Mouse (Mus musculus): ENCODE results near the gene Naa38.

Naa38 gene

DNA sequence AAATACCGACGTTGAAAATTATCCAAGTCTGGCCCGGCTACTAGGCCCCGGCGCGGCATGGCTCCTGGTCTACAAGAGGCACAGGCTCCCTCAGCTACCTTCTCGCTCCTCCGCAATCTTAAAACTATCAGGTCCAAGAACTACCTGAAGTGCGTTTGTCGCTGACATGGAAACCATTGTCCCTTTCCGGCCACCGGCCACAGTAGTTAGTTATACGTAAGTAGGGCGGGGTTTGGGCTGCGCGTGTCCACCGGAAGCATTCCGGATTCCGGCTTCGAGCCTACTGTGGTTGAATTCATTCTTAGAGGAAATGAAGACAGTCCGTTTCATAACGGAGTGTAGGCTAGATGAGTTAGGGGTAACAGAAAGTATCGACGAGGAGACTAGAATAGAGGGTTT, at the start of gene Naa38, which contains the start of gene Cyb5d1:
TSS of gene Naa38 (plus strand) at position 253 of the 399 bp plus-strand sequence.
TSS of gene Cyb5d1 (minus strand) at position 397 of the 399 bp plus-strand sequence.
- DNase-seq, result peak; percentile 90

DNA sequence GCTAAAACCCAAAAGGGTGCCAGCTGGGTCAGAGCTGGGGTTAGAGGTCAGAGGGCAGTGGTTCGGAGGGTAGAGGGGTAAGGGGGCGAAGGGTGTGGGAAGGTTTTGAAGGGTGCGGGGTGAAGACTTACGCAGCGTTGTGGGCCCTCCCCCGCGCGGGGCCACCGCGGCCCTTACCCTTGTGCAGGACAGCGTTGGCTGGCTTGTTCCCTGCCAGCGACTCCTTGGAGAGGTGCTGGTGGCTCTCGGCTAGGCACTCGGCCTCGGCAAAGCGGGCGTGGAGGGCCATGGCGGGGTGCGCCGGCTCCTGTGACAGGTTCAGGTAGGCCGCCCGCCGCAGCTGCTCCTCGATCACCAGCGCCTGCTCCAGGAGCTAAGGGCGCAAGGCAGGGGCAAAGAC, 48.8 kb upstream of the Naa38 start:
- DNase-seq, result no peak

DNA sequence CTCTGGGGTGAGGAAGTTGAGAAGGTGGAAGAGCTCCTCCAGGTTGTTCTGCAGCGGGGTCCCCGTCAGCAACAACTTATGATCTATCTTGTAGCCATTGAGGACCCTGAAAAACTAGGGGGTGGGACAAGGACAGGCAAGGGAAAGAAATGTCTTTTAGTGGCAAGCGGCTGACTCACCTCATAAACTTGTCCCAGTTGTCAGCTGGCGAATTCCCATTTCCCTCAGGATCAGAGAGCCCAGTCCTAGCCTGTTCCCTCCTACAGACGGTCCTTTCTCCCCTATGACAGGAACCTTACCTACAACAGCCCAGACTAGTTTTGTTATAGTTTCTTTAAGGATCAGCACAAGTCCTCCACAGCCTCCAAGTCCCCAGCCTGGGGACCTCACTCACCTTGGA, 38.7 kb upstream of the Naa38 start:
- DNase-seq, result no peak

DNA sequence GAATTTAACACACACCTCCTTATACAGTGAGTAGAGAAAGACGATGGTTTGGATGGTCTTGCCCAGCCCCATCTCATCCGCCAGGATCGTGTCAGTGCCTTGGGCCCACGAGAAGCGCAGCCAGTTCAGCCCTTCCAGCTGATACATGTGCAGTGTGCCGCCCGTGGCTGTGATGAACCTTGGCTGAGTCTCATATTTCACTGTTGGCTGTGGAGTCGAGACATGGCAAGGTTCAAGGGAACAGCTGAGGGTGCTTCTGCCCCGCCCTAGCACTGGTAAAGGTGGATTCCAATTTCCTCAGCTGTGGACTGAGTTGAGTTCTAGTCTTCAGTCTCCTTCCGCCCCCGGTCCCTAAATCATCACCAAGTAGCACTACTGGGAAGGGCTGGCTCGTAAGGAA, 37.6 kb upstream of the Naa38 start:
- no peak for DNase-seq

DNA sequence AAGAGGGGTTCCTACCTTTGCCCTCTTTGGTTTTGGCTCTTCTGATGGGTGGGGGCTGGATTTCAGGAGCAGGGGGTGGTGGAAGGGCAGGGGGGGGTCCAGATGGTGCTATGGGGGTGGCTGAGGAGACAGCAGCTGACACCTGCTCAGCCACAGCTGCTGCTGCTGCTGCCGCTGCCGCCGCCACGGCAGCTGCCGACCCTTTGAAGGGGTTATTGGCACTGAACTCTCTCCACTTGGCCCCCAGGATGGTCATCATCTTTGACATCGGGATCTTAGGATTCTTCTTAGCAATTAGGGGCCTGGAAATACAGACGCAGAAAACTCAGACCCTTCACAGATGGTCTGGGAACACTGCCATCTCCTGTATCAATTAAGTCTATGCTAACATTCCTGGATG, 33.3 kb upstream of the Naa38 start:
- no peak for DNase-seq

DNA sequence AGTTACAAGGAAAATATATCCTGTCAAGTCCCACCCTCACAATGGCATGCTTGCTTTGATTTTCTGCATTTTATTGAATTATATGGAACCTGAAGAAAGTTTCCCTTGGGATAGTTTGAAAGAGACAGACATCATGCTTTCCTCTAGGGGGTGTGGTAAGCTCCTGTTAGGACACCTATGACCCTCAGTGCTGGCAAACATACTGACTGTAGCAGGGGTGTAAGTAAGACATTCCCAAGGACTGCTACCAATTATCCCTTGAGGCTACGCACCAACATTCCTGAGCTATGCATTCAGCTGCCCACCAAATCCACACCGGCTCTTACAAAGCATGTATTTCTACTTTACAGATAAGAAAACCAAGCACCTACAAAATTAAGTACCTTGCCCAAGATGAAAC, 32.8 kb upstream of the Naa38 start:
- DNase-seq, result no peak

DNA sequence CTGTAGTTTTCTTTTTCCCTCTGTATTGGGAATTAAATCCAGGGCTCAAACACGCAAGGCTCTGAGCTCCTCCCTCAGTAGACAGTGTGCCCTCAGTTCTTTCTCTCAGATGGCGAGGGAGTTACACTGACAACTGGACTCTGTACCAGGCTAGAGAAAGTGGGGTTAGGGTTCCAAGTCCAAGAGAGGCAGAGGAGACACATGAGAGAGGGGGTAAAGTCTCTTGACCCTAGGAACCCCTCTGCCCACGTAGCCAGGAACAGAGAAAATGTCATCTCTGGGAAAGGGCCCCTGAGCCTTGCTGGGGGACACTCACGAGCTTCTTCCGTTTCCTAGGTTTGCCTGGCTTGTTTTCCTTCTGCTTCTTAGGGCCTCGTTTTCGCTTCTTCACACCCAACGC, 30.9 kb upstream of the Naa38 start:
- DNase-seq, result no peak

DNA sequence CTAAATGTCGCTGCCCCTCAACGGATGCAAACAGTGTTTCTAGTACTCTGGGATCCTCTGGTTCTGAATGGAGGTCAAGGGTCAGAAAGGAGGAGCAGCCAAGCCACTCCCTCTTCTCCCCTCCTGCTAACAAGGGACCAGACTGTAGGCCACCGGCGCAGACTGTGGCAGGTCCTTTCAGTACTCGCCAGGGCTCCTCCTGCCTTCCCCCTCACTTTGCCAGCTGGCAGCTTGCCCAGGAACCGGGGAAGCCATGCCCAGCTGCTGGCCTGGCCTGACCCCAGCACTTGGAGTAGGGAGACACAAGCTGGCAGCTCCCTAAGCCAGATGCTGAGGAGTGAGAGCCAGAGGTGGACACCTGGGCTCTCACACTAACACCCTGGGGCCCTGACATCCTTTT, 30.4 kb upstream of the Naa38 start:
- DNase-seq, result peak; percentile 87

DNA sequence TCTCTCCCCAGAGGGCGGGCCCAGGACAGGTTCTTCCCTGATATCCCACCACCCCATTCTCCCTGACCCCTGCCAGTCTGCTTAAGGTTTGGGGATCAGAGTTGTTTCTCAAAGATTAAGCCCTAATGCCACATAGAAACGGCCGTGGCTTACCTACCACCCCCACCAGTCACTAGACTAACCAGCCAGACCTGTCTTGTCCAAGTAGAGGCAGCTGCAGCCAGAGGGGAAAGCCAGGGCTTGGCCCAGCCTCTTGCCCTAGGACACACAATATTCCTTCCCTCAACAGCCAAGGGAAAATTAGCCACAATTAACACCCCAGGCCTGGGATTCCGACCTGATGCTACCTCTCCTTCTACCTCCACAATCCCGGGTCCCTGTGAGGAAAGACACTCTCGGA, 29.6 kb upstream of the Naa38 start:
- DNase-seq, result no peak

DNA sequence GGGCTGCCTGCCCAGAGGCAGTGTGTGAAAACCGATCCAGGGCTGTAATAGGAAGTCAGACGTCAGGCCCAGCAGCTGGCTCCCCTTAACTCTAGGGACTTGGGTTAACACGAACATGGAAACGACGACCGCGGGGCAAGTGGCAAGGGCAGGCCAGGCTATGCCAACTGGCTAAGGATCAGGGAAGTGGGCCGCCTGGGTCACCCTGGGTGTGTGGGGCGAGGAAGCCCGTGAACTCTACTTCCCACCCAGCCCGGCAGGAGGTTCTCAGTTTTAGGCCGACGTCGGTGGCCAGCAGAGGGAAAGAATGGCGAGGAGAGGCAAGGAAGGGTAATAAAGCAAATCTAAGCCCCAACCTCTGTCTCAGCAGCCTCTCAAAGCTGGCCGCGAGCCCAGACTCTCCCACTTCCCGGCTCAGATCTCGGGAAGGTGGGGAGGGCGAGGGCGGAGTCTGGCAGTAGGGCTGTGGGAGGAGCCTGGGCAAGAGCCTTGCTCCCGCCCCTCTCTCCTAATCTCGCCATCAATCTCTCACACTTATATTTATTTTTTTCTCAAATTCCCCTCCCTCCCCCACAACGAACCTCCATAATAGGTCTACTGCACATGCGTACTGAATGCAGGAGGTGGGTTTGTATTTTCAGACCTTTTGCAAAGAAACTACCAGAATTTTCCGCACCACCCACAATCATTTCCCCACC, 29.0 kb upstream of the Naa38 start:
- DNase-seq, result peak; percentile 96

DNA sequence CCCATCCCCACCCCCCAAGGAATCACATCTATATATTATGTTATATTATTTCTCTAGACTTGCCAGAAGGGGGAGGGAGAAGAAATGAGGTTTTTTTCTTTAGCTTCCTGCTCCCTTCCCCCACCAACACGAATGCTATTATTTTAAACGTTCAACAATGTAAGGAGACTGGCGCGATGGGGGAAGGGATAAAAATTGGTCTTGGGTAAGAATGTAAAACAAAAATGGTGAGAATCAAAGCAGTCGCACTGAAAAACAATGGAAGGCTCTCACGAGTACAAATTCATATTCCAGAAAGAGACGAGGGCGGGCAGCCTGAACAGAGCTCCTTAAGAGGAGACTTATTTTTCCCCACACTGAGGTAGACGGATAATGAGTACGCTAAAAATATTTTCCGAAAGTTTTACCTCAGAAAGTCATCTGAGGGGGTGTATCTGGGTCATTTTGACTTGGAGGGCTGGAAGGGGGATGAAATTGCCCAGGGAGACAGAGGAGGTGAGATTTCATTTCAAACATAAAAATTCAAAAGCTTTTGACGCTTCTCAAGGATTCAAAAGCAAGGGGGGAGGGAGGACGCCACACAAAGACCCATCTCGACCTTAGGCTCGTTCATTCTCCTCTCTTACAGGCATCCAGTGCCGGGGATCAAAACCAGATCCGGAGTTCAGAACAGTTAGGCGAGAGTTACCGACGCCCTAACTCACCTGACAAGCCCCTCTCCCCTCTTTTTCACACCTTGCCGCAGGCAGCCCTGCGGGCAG, 28.3 kb upstream of the Naa38 start:
- DNase-seq, result no peak

DNA sequence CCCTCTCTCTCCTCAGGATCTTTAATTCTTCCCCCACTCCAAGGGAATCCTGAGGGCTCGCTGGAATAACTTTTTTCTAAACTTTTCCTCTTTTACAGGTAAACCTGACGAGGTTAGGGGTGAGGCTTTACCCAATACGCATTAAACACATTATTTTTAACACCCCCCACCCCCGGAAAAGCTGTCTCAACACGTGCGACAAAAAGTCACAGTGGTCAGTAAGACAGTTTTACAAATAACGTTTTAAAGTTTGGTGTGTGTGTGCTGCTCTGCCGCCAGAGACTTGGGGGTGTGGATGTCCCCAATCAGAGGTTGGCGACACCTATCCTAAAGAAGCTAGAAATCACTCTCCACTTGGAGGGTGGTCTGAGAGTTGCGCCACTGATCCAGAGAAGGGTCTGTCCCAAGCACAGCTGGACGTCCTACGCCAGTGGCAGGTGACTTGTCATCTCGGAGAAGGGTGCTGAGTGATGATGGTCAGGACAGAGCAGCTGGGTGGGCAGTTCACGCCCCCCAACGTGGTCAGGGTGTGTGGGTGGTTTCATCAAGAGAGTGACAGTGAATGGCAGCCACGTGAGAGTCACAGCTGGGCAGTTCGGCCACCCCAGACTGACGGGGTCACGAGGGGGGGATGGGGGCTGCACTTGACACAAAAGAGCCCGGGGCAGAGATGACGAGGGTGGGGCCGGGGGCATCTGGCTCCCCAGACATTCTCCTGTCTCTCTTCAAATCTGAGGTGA, 27.5 kb upstream of the Naa38 start:
- DNase-seq, result no peak

DNA sequence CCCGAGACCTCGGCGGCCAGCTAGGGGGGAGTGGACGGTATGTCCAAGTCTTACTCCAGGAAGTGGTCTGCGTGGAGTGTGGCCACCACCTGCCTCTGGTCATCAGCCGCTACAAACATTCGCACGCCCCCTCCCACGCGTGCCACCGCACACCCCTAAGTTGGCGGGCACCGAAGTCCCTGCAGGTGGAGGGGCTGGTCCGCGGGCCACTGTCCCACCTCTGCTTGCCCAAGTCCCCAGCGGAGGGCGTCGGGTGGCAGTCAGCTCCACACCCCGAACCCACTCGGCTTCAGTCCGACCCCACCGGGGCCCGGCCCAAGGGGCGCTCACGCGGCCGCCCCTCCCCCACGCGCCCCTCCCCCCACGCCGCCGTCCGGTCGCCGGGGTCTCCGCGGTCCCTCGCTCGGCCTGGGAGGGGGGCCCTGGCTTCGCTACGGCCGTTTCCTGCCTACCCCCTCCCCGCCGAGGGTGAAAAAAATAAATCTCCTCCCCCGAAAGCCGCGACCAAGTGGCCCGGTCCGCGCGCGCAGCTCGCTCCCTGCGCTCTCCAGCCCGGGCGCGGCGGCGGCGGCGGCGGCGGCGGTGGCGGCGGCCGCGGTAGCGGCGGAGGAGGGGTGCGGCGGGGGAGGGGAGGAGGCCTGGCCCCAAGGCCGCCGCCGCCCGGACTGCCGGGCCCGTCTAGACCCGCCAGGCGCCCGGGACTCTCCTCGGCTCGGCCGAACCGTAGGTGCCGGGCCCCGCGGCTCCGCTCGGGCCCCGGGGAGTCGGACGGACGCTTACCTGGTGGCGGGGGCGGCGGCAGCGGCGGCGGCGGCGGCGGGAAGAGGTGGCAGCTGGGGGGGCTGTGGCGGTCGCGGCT, 26.7 kb upstream of the Naa38 start:
- peak; percentile 45 for DNase-seq

DNA sequence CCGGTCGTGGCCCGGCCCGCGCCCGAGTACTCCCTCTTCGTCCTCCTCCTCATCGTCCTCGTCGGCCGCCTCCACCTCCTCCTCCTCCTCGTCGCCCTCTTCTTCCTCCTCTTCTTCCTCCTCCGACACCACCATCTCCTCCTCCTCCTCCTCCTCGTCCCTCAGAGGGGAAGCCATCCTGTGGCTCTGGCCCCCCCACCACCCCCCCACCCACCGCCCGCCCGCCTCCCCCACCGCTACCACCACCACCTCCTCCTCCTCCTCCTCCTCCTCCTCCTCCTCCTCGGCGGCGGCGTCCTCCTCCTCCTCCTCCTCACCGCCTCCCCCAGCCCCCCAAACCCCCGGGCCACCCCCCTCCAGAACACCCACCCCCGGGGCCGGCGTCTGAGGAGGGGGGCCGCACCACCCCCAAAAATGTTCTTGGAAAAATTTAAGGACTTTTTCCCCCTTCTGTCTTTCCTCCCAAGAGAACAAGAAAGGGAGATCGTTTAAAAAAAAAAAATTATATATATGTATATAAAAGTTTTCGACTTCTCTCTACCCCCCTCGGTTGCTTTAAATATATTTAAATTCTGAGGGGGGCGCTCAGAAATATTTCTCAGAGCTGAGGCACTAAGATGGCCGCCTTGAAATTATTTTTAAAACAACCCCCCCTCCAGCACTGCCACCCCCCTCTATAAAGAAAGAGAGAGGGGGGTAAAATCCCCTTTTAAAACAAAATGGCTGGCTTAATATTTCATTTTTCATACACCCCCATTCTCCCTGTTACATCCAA, 25.9 kb upstream of the Naa38 start, which contains the start of gene Chd3:
TSS of gene Chd3 (minus strand) at position 192 of the 775 bp plus-strand sequence.
- no peak for DNase-seq

DNA sequence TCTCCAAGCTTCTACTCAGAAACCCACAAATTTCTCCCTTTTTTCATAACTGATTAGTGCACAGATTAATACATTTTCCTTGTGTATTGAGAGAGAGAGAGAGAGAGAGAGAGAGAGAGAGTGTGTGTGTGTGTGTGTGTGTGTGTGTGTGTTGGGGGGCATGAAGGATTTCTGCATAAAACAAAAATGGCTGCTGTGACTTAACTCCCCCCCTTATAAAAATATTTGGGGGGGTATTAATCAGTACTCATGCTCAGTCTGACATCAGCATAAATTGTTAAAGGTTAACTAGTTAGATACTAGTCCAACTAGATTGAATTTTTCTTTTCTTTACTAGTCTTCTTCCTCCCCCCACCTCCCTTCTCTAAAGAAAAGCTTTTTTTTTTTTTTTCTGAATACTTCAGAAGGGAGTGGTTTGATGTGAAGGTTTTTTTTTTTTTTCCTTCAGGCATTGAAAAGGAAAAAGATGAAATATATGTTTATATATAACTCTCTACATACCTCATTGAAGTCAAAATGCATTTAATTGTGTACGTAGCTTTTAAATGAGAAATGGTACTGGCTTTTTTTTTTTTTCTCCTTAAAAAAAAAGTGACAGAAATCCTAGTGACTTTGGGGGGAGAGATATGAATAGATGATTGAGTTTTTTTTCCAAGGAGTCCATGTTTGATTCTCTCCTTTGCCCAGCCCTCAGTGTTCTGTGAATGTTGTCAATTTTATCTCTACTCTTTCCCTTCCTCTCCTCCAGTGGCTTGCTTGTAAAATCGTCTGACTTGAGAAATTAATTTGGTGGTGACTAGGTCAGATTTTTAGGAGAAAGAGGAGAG, 25.1 kb upstream of the Naa38 start:
- DNase-seq, result no peak

DNA sequence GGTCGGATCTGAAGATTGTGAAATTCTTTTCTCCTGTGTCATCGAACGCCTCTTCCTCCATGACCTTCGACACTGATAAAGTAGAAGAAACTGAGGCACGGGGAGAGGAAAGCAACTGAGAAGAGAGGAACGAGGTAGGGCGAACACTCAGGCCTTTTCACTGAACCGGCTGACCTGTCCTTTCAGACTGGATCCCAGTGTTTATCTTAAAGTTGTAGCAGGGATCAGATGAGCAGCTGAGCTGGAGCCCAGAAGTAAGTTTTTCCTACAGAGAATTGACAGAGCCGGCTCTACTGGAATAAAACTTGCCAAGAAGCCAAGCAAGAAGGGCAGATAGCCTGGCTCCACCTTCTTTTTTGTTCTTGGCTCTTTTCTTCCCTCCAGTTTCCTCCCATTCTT, 24.5 kb upstream of the Naa38 start:
- DNase-seq, result no peak

DNA sequence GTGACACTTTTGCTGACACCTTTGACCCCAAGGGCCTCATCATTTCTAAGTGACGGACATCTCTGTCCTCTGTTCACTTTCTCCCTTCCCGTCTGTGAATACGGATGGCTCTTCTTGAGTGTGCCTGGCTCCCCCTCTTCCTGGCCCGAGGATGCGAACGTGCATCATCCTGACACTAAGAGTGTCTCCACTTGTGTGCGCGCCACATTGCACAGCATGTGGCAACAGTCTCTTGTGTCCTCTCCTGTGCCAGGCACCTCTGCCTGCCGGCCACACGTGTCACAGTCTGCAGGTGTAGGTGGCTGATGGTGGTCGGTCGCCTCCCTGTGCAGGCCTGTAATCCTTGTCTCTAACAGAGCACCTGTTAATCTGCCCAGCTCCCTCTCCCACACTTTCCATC, 23.7 kb upstream of the Naa38 start:
- no peak for DNase-seq

DNA sequence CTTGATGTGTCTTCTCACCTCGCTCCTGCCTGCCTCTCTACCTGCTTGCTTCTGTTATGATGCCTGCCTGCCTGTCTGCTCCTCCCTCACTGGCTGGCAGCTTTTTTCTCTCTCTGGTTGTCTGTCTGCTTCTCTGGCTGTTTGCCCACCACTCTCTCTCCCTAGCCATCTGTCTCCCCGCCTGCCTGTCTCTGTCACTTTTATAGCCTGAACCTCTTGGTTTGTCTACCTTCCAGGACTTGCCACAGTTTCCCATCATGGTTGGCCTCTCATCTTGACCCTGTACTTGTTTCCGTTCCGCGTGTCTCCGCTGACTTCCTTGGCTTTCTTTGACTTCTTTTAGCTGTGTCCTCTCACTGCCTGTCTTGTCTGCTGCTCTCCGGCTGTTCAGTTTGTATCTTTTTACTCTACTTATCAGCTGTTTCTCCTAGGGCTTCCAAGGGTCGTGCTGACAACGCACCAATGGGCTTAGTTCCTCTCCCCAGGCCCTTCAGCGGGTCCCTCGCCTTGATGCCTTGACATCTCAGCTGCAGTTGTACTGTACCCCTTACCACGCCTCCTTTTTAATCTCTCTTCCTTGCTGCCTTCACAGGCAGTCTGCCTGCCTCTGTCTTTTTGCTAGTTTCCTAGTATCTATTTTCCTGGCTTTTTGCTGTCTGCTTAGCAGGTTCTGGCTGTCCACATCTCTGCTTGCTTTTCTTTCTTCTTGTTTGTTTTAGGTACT, 23.1 kb upstream of the Naa38 start:
- DNase-seq, result peak; percentile 64

DNA sequence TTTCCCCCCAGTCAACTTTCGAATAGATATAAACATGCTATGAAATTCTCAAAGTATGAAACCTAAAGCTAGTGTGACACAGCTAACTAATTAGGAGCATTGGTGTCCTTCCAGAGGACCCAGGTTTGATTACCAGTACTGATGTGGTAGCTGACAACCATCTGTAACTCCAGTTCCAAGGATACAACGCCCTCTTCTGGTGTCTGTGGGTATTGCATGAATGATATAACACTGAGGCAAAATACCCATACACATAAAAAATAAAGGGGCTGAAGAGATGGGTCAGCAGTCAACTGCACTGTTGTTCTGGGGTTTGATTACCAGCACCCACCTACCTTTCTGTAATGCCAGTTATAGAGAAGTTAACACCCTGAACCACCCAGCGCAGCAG, 22.5 kb upstream of the Naa38 start:
- DNase-seq, result no peak

DNA sequence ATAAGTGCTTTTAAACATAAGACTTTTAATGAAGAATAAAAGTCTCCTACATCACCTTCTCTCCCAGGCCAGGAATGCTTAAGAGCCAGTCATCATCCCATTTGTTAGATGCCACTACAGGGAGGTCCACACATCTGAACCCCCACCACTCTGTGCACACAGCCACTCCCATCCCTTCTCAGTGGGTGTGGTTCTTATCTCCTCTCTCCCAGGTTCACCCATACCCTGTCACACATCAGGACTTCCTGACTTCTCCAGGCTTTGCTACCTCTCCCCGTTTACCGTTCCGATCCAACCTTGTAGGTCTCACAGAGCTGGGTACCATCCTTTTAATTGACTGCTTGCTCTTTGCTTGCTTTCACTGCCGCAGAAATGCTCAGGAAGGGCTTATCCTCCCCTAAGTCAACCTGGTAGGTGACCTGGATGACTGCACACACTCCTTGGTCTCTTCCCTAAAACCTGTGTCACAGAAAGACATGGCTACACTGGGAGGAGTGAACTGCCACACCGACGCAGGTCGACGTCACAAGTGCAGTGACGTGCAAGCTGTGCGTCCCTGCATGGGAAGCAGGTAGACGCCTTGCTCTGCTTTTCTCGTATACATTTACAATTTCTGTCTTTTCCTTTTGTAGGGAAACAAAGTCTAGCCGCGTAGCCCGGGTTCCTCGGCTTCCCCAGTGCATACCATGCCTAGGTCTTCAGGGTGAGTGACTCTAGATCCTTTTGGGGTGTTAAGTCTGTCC, 21.9 kb upstream of the Naa38 start:
- DNase-seq, result no peak
